Mouse (Mus musculus) limb, embryonic 13.5 days (tissue): ENCODE measurements around the gene 1700012B09Rik. TPM values are rescaled to one million over a fixed set of nuclear protein-coding genes. Genes with fewer than 3 reads are reported as not detected.

ENCODE experiments used
- ATAC-seq: fragments of 200-750 bp; cut with Nextera tagmentation; 2 replicates; pipeline ENCODE4 v1.8.0; 2017; ENCODE audit warnings: low read depth, moderate number of reproducible peaks, moderate TSS enrichment; ENCODE audit not compliant: low FRiP score
- H3K27ac ChIP-seq: fragments of 300-500 bp; sonication (generic); 2 replicates; pipeline ENCODE4 v1.5.1; 2015; ENCODE audit warnings: inconsistent platforms, mild to moderate bottlenecking, moderate library complexity
- H3K27me3 ChIP-seq: fragments of 300-500 bp; sonication (generic); 2 replicates; pipeline ENCODE4 v1.6.1; 2015; ENCODE audit warnings: mild to moderate bottlenecking, inconsistent platforms
- H3K36me3 ChIP-seq: fragments of 300-500 bp; sonication (generic); 2 replicates; pipeline ENCODE4 v1.6.1; 2015; ENCODE audit warnings: inconsistent platforms, mild to moderate bottlenecking, moderate library complexity
- H3K4me1 ChIP-seq: fragments of 300-500 bp; sonication (generic); 2 replicates; pipeline ENCODE4 v1.6.1; 2015; ENCODE audit warnings: inconsistent platforms
- H3K4me2 ChIP-seq: fragments of 300-500 bp; sonication (generic); replicated peaks from 2 replicates; pipeline ENCODE4 v1.6.1; 2015; ENCODE audit warnings: inconsistent platforms, mild to moderate bottlenecking, moderate library complexity
- H3K4me3 ChIP-seq: fragments of 300-500 bp; sonication (generic); 2 replicates; pipeline ENCODE4 v1.5.1; 2015; ENCODE audit warnings: moderate library complexity, mild to moderate bottlenecking, inconsistent platforms
- H3K9ac ChIP-seq: fragments of 300-500 bp; sonication (generic); 2 replicates; pipeline ENCODE4 v1.6.1; 2015; ENCODE audit warnings: mild to moderate bottlenecking, inconsistent platforms
- H3K9me3 ChIP-seq: fragments of 300-500 bp; sonication (generic); 2 replicates; pipeline ENCODE4 v1.6.1; 2016; ENCODE audit warnings: inconsistent platforms
- whole genome bisulfite sequencing: fragments of 180-500 bp; shearing (Covaris S2); methylation state at CpG from one replicate; pipeline ENCODE4 v1.1.7; 2015; 5-methylcytosine and 5-hydroxymethylcytosine counted together
- polyA plus RNA-seq: library from polyadenylated mRNA; unstranded; fragments of >200 nt; fragmentation: Nextera tagmentation; extraction: Ambion mirVana; gene quantifications from 2 replicates; pipeline ENCODE4 v1.2.1, GENCODE M21; 2015

Gene 1700012B09Rik
- polyA plus RNA-seq, 1 experiment from 2014 or later: 0.39 TPM

GRCm38 (mm10) chr9:14758590-14758989 lies 12.2 kb downstream of the 1700012B09Rik start:
- Histone ChIP-seq H3K27me3 (no peaks in the 10 kb centered on the region), H3K4me1 (no peaks in the 10 kb centered on the region), H3K9me3 (no peaks in the 10 kb centered on the region), H3K4me2 (no peak overlapping the region), H3K4me3 (no peak overlapping the region), H3K36me3 (no peaks in the 10 kb centered on the region), H3K9ac (no peak overlapping the region), H3K27ac (no peak overlapping the region)
- ATAC-seq: no peak
- WGBS: 66% methylated on average over 7 of the region's 7 CpGs

GRCm38 (mm10) chr9:14754469-14754868 lies 16.4 kb downstream of the 1700012B09Rik start:
- Histone ChIP-seq H3K27me3 (peaks cover 9% of the 10 kb centered on the region; the same call in 1 of the 2 replicates), H3K27ac (no peak overlapping the region), H3K4me2 (no peak overlapping the region), H3K4me1 (peaks cover 16% of the 10 kb centered on the region), H3K9me3 (no peaks in the 10 kb centered on the region), H3K9ac (no peak overlapping the region), H3K4me3 (no peak overlapping the region), H3K36me3 (no peaks in the 10 kb centered on the region)
- 82% methylated on average over 3 of the region's 3 CpGs for WGBS
- ATAC-seq: no peak

- Histone ChIP-seq H3K9ac (no peak overlapping the region), H3K36me3 (no peaks in the 10 kb centered on the region), H3K4me2 (no peak overlapping the region), H3K4me3 (no peak overlapping the region), H3K9me3 (no peaks in the 10 kb centered on the region), H3K27ac (no peak overlapping the region), H3K4me1 (peaks cover 20% of the 10 kb centered on the region), H3K27me3 (peaks cover 9% of the 10 kb centered on the region; the same call in 1 of the 2 replicates)
- ATAC-seq: no peak
These were observed 16.9 kb downstream of the 1700012B09Rik start for GRCm38 (mm10) chr9:14753947-14754346.

GRCm38 (mm10) chr9:14752001-14752522 lies 18.8 kb downstream of the 1700012B09Rik start, which contains the start of gene Fut4:
Gene Fut4 (minus strand): TSS chr9:14752393.
- H3K27me3 ChIP-seq: peaks cover 9% of the 10 kb centered on the region; the same call in 1 of the 2 replicates
- no peak within 1 kb of the TSS for H3K27ac ChIP-seq
- peaks cover 23% of the 10 kb centered on the region for H3K4me1 ChIP-seq
- no peaks in the 10 kb centered on the region for H3K9me3 ChIP-seq
- WGBS: under 1% methylated on average over 24 of the region's 28 CpGs
- H3K36me3 ChIP-seq: no peaks in the 10 kb centered on the region
- H3K4me2 ChIP-seq: peak within 1 kb of the TSS; percentile 93
- peak within 1 kb of the TSS; percentile 74 for H3K9ac ChIP-seq
- peak; percentile 77 for ATAC-seq
- H3K4me3 ChIP-seq: peak within 1 kb of the TSS; percentile 58

- peaks cover 27% of the 10 kb centered on the region for H3K4me1 ChIP-seq
- H3K4me3 ChIP-seq: peak overlapping the region; percentile 58
- peak overlapping the region; percentile 93 for H3K4me2 ChIP-seq
- under 1% methylated on average over 50 of the region's 50 CpGs for WGBS
- peak overlapping the region; percentile 74 for H3K9ac ChIP-seq
- no peaks in the 10 kb centered on the region for H3K9me3 ChIP-seq
- H3K27ac ChIP-seq: no peak overlapping the region
- peaks cover 9% of the 10 kb centered on the region; the same call in 1 of the 2 replicates for H3K27me3 ChIP-seq
- peak; percentile 73 for ATAC-seq
- H3K36me3 ChIP-seq: no peaks in the 10 kb centered on the region
These were observed 19.3 kb downstream of the 1700012B09Rik start for GRCm38 (mm10) chr9:14751503-14752000.

- WGBS: 55% methylated on average over 42 of the region's 42 CpGs
- H3K36me3 ChIP-seq: no peaks in the 10 kb centered on the region
- peak; percentile 46 for ATAC-seq
These were observed 19.8 kb downstream of the 1700012B09Rik start for GRCm38 (mm10) chr9:14750901-14751502.

GRCm38 (mm10) chr9:14740151-14740924 lies 30.5 kb downstream of the 1700012B09Rik start, which contains the start of gene Piwil4:
Gene Piwil4 (minus strand): TSS chr9:14740733.
- no peak for ATAC-seq
- WGBS: 87% methylated on average over 19 of the region's 19 CpGs
- H3K9me3 ChIP-seq: no peaks in the 10 kb centered on the region

More at GRCm38 (mm10) chr9:14750901-14751502, 19.8 kb downstream of the 1700012B09Rik start:
- peak overlapping the region; percentile 93 for H3K4me2 ChIP-seq
- no peaks in the 10 kb centered on the region for H3K9me3 ChIP-seq
- no peak overlapping the region for H3K27ac ChIP-seq
- peaks cover 31% of the 10 kb centered on the region for H3K4me1 ChIP-seq
- H3K4me3 ChIP-seq: peak overlapping the region; percentile 58
- H3K27me3 ChIP-seq: peaks cover 9% of the 10 kb centered on the region; the same call in 1 of the 2 replicates
- H3K9ac ChIP-seq: peak overlapping the region; percentile 74

DNA sequence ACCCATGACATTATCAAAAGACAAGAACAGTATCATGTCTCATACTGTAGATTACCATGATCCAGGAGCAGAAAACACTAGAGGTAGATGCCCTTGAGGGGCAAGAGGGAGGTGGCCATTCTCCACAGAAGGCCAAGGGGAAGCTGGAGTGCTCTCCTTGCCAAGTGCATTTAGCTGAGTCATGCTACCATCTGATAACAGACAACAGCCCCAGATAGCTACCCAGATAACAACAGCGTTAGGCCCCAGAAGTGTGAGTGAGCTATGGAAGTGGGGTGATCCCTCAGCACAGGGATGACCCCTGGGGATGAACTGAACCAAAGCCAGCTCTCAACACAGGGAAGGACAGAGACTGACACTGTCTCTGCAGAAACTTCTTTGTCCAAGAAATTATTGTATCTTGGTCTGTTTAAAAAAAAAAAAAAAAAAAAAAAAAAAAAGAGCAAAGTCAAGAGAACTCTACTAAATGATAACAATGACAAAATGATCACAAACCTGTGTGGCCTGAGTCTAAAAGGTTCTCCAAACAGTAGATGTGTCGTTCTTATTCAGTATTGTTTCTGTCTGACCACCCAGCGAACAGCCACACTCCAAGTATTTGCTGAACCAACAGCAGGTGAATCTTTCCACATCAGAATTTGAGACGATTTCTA lies 31.2 kb downstream of the 1700012B09Rik start:
- H3K9me3 ChIP-seq: no peaks in the 10 kb centered on the region
- no peak overlapping the region for H3K9ac ChIP-seq
- no peak overlapping the region for H3K4me3 ChIP-seq
- no peaks in the 10 kb centered on the region for H3K4me1 ChIP-seq
- H3K27me3 ChIP-seq: no peaks in the 10 kb centered on the region
- no peaks in the 10 kb centered on the region for H3K36me3 ChIP-seq
- no peak overlapping the region for H3K4me2 ChIP-seq
- no peak overlapping the region for H3K27ac ChIP-seq
- ATAC-seq: no peak
- 83% methylated on average over 4 of the region's 4 CpGs for WGBS

More at GRCm38 (mm10) chr9:14740151-14740924, 30.5 kb downstream of the 1700012B09Rik start, which contains the start of gene Piwil4:
- H3K27ac ChIP-seq: no peak within 1 kb of the TSS
- H3K9ac ChIP-seq: no peak within 1 kb of the TSS
- no peak within 1 kb of the TSS for H3K4me2 ChIP-seq
- H3K4me1 ChIP-seq: no peaks in the 10 kb centered on the region
- no peaks in the 10 kb centered on the region for H3K27me3 ChIP-seq
- H3K36me3 ChIP-seq: no peaks in the 10 kb centered on the region
- no peak within 1 kb of the TSS for H3K4me3 ChIP-seq

- Histone ChIP-seq H3K27ac (no peak overlapping the region; the same call in 1 of the 2 replicates), H3K36me3 (no peaks in the 10 kb centered on the region), H3K4me2 (no peak overlapping the region), H3K9ac (no peak overlapping the region), H3K27me3 (no peaks in the 10 kb centered on the region), H3K4me1 (peaks cover 8% of the 10 kb centered on the region), H3K9me3 (no peaks in the 10 kb centered on the region), H3K4me3 (no peak overlapping the region)
- 29% methylated on average over 9 of the region's 9 CpGs for WGBS
- ATAC-seq: 0 out of 2 replicates have a peak, but pooled peaks have one; percentile 32
These were observed 39.8 kb downstream of the 1700012B09Rik start for GRCm38 (mm10) chr9:14730941-14731541.

- Histone ChIP-seq H3K4me2 (no peak overlapping the region), H3K27me3 (no peaks in the 10 kb centered on the region), H3K36me3 (no peaks in the 10 kb centered on the region), H3K4me1 (peaks cover 8% of the 10 kb centered on the region), H3K4me3 (no peak overlapping the region), H3K9me3 (no peaks in the 10 kb centered on the region), H3K27ac (no peak overlapping the region), H3K9ac (no peak overlapping the region)
- no peak for ATAC-seq
- 93% methylated on average over 4 of the region's 4 CpGs for WGBS
These were observed 42.5 kb downstream of the 1700012B09Rik start for GRCm38 (mm10) chr9:14728365-14728764.

GRCm38 (mm10) chr9:14726629-14727028 lies 44.2 kb downstream of the 1700012B09Rik start:
- Histone ChIP-seq H3K27me3 (no peaks in the 10 kb centered on the region), H3K4me2 (no peak overlapping the region), H3K36me3 (no peaks in the 10 kb centered on the region), H3K4me3 (no peak overlapping the region), H3K9me3 (no peaks in the 10 kb centered on the region), H3K9ac (no peak overlapping the region), H3K27ac (no peak overlapping the region), H3K4me1 (peaks cover 8% of the 10 kb centered on the region)
- ATAC-seq: no peak
- 70% methylated on average over 4 of the region's 4 CpGs for WGBS
